Mouse (Mus musculus): Measurements from ENCODE around the gene Dnmt3c. TPM values are rescaled to one million over a fixed set of nuclear protein-coding genes. Genes with fewer than 3 reads are reported as not detected.
"Not testable (repeated sequence)": the region's sequence is repeated elsewhere in the genome, so short reads cannot be mapped to it uniquely, and the experiment has no call there.

The Dnmt3c gene
- not detected for total RNA-seq (2021)
- polyA plus RNA-seq (2012; rRNA removed): not detected in 2 replicates
- long read RNA-seq: 0 reads

DNA sequence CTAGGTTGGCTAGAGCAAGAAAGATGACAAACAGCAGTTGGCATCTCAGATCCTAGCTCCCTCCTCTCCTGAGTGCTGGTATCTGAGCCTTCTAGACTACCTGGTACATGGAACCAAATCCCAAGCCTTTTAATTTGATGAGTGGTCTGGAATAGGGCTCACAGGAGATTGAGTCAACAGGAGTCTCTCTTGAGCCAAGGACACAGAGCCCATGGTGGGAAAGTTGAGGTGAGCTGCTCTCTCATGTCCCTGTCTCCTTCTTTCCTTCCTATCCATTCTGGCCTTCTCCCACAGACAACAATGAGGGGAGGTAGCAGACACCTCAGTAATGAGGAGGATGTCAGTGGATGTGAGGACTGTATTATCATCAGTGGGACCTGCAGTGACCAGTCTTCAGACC lies at the start of gene Dnmt3c:
TSS of gene Dnmt3c (plus strand) at position 301 of the 400 bp plus-strand sequence.
- no peaks in the 10 kb centered on the region for H3K4me1 ChIP-seq (ENCODE audit: control insufficient read depth, insufficient read depth, low read length)
- intact Hi-C loops (cut with DNase I): no loop called here
- no peak within 1 kb of the TSS for H3K9ac ChIP-seq (ENCODE audit: low read depth, low read length)
- H3K79me2 ChIP-seq (replicated peaks; ENCODE audit: control insufficient read depth, insufficient read depth, low read length): no peaks in the 10 kb centered on the region
- no peak for DNase-seq
- H3K27ac ChIP-seq: no peak within 1 kb of the TSS
- H3K4me3 ChIP-seq: no peak within 1 kb of the TSS
- H3K36me3 ChIP-seq (ENCODE audit: control insufficient read depth, insufficient read depth, low read length): no peaks in the 10 kb centered on the region
- no peaks in the 10 kb centered on the region for H3K27me3 ChIP-seq (ENCODE audit: control insufficient read depth, insufficient read depth, low read length)
- no peak for TF ChIP-seq POLR2A (IDR thresholded peaks at IDR 0.05; ENCODE audit: insufficient read depth, low read depth, low read length)
- TF ChIP-seq EP300 (IDR thresholded peaks at IDR 0.05; ENCODE audit: insufficient read depth, low read depth, low read length): no peak
- TF ChIP-seq CTCF (IDR thresholded peaks at IDR 0.05): no peak

DNA sequence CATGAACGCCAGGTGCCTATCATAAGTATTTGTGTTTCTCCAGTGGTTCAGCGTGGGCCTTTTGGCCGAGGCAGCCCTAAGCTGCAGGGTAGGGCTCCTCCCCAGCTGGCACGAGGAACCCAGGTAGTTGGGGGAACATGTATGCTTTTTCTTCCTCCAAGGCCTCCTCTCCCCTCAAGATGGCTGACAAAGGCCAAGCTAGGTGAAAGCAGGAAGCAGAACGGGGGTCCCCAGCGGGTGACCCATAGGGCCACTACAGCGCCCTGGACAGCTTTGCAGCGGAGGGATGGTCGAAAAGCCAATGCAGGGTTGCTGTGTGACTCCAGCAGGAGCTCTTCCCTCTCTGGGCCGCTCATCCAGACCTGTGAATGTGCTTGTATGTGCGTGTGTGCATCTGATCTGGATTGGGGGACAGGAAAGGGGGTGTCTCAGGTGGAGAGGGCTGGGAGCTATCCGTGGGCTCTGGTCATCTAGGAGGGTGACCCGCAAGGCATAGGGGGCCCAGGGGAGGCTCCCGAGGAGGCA lies 47.6 kb upstream of the Dnmt3c start:
- Histone ChIP-seq H3K4me1 (ENCODE audit: control insufficient read depth, insufficient read depth, low read length) (peaks cover 5% of the 10 kb centered on the region), H3K4me3 (peak overlapping the region; percentile 90), H3K27ac (no peak overlapping the region; the same call in 1 of the 2 replicates), H3K27me3 (ENCODE audit: control insufficient read depth, insufficient read depth, low read length) (no peaks in the 10 kb centered on the region), H3K9ac (ENCODE audit: low read depth, low read length) (peak overlapping the region; percentile 93), H3K36me3 (ENCODE audit: control insufficient read depth, insufficient read depth, low read length) (no peaks in the 10 kb centered on the region), H3K79me2 (replicated peaks; ENCODE audit: control insufficient read depth, insufficient read depth, low read length) (no peaks in the 10 kb centered on the region)
- DNase-seq: no peak
- TF ChIP-seq POLR2A (IDR thresholded peaks at IDR 0.05; ENCODE audit: insufficient read depth, low read depth, low read length) (no peak), CTCF (IDR thresholded peaks at IDR 0.05) (no peak), EP300 (IDR thresholded peaks at IDR 0.05; ENCODE audit: insufficient read depth, low read depth, low read length) (no peak)
- WGBS: 33% methylated on average over 14 of the region's 14 CpGs
- intact Hi-C loops (cut with DNase I): loop anchor here (1.0 kb wide), 1 partner anchor 17 kb away; the partner anchor contains the start of gene Commd7

- H3K27ac ChIP-seq: peak within 1 kb of the TSS; percentile 57
- peak within 1 kb of the TSS; percentile 93 for H3K9ac ChIP-seq (ENCODE audit: low read depth, low read length)
- under 1% methylated on average over 83 of the region's 93 CpGs for WGBS
- intact Hi-C loops (cut with DNase I): loop anchor here (1.0 kb wide), 1 partner anchor 17 kb away; the partner anchor contains the start of gene Commd7
- DNase-seq: peak; percentile 82
- no peaks in the 10 kb centered on the region for H3K36me3 ChIP-seq (ENCODE audit: control insufficient read depth, insufficient read depth, low read length)
- no peaks in the 10 kb centered on the region for H3K27me3 ChIP-seq (ENCODE audit: control insufficient read depth, insufficient read depth, low read length)
- peak within 1 kb of the TSS; percentile 90 for H3K4me3 ChIP-seq
- H3K4me1 ChIP-seq (ENCODE audit: control insufficient read depth, insufficient read depth, low read length): peaks cover 5% of the 10 kb centered on the region
- no peaks in the 10 kb centered on the region for H3K79me2 ChIP-seq (replicated peaks; ENCODE audit: control insufficient read depth, insufficient read depth, low read length)
- TF ChIP-seq CTCF (IDR thresholded peaks at IDR 0.05) (peak; percentile 36; the same call in 1 of the 2 replicates), POLR2A (IDR thresholded peaks at IDR 0.05; ENCODE audit: insufficient read depth, low read depth, low read length) (no peak)
These were observed 47.0 kb upstream of the Dnmt3c start, which contains the start of gene Dnmt3b for GRCm38 (mm10) chr2:153649298-153650013. Gene Dnmt3b, plus strand, starts transcription at chr2:153649450.

- Histone ChIP-seq H3K27ac (peak overlapping the region; percentile 57), H3K4me3 (peak overlapping the region; percentile 90), H3K36me3 (ENCODE audit: control insufficient read depth, insufficient read depth, low read length) (no peaks in the 10 kb centered on the region), H3K4me1 (ENCODE audit: control insufficient read depth, insufficient read depth, low read length) (peaks cover 5% of the 10 kb centered on the region), H3K79me2 (replicated peaks; ENCODE audit: control insufficient read depth, insufficient read depth, low read length) (no peaks in the 10 kb centered on the region), H3K27me3 (ENCODE audit: control insufficient read depth, insufficient read depth, low read length) (no peaks in the 10 kb centered on the region), H3K9ac (ENCODE audit: low read depth, low read length) (peak overlapping the region; percentile 93)
- DNase-seq: peak in 1 of 2 experiments; percentile 25
- intact Hi-C loops (cut with DNase I): no loop called here
- WGBS: 13% methylated on average over 28 of the region's 28 CpGs
- TF ChIP-seq CTCF (IDR thresholded peaks at IDR 0.05): no peak
- no peak for TF ChIP-seq POLR2A (IDR thresholded peaks at IDR 0.05; ENCODE audit: insufficient read depth, low read depth, low read length)
- TF ChIP-seq EP300 (IDR thresholded peaks at IDR 0.05; ENCODE audit: insufficient read depth, low read depth, low read length): no peak
These were observed 46.3 kb upstream of the Dnmt3c start for GRCm38 (mm10) chr2:153650014-153650687.

DNA sequence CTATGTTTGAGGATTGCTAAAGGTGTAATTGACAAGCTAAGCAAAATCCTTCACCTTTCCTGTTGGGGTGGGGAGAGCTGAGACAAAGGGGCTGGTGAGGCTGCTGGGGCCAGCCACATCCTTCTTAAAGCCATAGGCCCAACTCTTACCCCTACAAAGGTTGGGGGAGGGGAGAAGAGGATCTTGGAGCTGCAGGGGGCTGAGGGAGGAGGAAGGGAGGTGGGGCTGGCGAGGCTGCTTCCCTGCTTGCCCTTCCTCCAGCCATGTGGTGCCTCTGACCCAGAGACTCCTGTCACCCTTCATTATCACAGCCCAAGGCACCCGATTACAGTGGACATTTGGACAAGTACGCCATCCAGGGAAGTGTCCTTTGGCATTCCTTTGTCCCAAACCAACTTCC lies 44.8 kb upstream of the Dnmt3c start:
- H3K79me2 ChIP-seq (replicated peaks; ENCODE audit: control insufficient read depth, insufficient read depth, low read length): no peaks in the 10 kb centered on the region
- H3K27ac ChIP-seq: no peak overlapping the region
- 76% methylated on average over 3 of the region's 3 CpGs for WGBS
- H3K4me3 ChIP-seq: no peak overlapping the region
- intact Hi-C loops (cut with DNase I): no loop called here
- H3K27me3 ChIP-seq (ENCODE audit: control insufficient read depth, insufficient read depth, low read length): no peaks in the 10 kb centered on the region
- no peak overlapping the region for H3K9ac ChIP-seq (ENCODE audit: low read depth, low read length)
- peaks cover 5% of the 10 kb centered on the region for H3K4me1 ChIP-seq (ENCODE audit: control insufficient read depth, insufficient read depth, low read length)
- TF ChIP-seq EP300 (IDR thresholded peaks at IDR 0.05; ENCODE audit: insufficient read depth, low read depth, low read length): no peak
- no peak for TF ChIP-seq CTCF (IDR thresholded peaks at IDR 0.05)
- no peak for TF ChIP-seq POLR2A (IDR thresholded peaks at IDR 0.05; ENCODE audit: insufficient read depth, low read depth, low read length)
- no peak for DNase-seq
- no peaks in the 10 kb centered on the region for H3K36me3 ChIP-seq (ENCODE audit: control insufficient read depth, insufficient read depth, low read length)

- H3K27me3 ChIP-seq (ENCODE audit: control insufficient read depth, insufficient read depth, low read length); H3K9ac ChIP-seq (ENCODE audit: low read depth, low read length); H3K79me2 ChIP-seq (replicated peaks; ENCODE audit: control insufficient read depth, insufficient read depth, low read length); H3K4me1 ChIP-seq (ENCODE audit: control insufficient read depth, insufficient read depth, low read length); H3K27ac ChIP-seq; intact Hi-C loops (cut with DNase I); H3K36me3 ChIP-seq (ENCODE audit: control insufficient read depth, insufficient read depth, low read length); H3K4me3 ChIP-seq; DNase-seq: not testable (repeated sequence)
- 82% methylated on average over 8 of the region's 8 CpGs for WGBS
These were observed 38.8 kb upstream of the Dnmt3c start for GRCm38 (mm10) chr2:153657659-153658058.

Measured in heart, adult 2 months (tissue).